Mouse (Mus musculus): ENCODE data around the gene Ndufa13.

GRCm38 (mm10) chr8:69912478-69913074 lies 10.2 kb upstream of the Ndufa13 start:
- TF ChIP-seq POLR2A (IDR thresholded peaks at IDR 0.05; ENCODE audit: borderline replicate concordance, extremely low read depth, low read depth, low read length) (no peak), CTCF (IDR thresholded peaks at IDR 0.05; ENCODE audit: insufficient read depth, low read length) (no peak)

Data from lung, adult 2 months (tissue).